Mouse (Mus musculus) heart, adult 18-20 months (tissue): ENCODE results near the gene Cilp2. TPM values are rescaled to one million over a fixed set of nuclear protein-coding genes. Genes with fewer than 3 reads are reported as not detected.
A peak's percentile ranks its signal among the peaks of the same experiment; 100 is the strongest.

Experiments
- DNase-seq, 2 experiments: peaks; one replicate each; pipeline ENCODE4 v3.0.0; 2021 to 2022; ENCODE audit warnings: mixed read lengths in 1 of 2
- long read RNA-seq, 2 experiments: library from polyadenylated mRNA; stranded (forward); transcript quantifications; one replicate each; pipeline ENCODE4 v2.0.0; 2021
- total RNA-seq, 2 experiments: library from RNA; stranded (reverse); gene quantifications; 2 replicates each; pipeline ENCODE4 v1.2.3; 2021

The Cilp2 gene
- 1 to 10 TPM; 1.2 to 1.4 TPM for total RNA-seq
- long read RNA-seq, experiment 1, full-length matches to known transcripts, result 2 of 4 reads
- long read RNA-seq, experiment 1, partial matches to known transcripts, result 0 of 4 reads
- long read RNA-seq, experiment 1, other reads (novel, unspliced or antisense), result 2 of 4 reads
- long read RNA-seq, experiment 2, full-length matches to known transcripts, result 1 of 1 reads
- long read RNA-seq, experiment 2, partial matches to known transcripts, result 0 of 1 reads
- long read RNA-seq, experiment 2, other reads (novel, unspliced or antisense), result 0 of 1 reads

DNA sequence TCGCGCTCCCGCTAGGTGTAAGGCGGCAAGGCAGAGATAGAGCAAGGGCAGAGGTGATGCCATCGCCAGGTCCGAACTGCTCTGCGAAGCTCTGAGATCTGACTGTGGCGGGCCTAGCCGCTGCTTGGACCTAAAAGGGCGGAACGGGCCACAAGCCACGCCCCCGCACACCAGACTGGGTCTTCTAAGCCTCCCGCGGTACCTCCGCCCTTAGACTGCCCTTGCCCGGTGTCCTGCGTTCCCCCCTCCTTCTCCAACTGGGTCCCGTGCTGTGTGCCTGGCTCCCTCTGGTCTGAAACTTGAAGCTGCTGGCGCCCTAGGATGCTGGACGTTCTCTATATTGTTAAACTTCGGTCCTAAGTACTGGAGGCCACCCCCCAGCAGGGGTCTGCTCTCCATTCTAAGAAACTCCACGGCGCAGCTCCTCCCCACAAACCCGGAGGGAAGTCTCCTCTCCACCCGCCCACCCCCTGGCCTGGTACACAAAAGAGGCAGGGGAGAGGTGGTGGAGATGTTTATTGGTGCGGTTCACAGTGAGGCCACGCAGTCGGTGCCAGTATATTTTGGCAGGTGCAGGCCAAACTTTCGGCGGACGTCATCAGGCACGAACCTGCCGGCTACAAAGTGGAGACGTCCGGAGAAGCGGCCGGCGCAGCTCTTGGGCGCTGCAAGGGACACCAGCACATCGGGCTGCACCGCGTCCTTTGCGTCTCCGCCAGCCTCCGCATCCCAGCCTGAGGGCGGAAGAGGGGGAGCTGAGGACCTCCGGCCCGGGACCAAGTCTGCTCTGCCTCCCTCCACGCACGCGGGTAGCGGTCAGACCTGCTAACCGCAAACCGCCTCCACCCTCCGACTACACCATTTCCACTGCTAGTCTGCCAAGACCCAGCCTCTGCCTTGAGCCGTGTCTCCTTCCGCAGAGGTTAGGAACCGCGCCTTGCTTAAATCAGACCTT lies at the start of gene Cilp2:
TSS of gene Cilp2 (minus strand) at position 399 of the 955 bp plus-strand sequence.
- peak; percentile 50 to 56 for DNase-seq

GRCm38 (mm10) chr8:69936050-69936794 lies 48.7 kb upstream of the Cilp2 start:
- peak; percentile 63 to 67 for DNase-seq

DNA sequence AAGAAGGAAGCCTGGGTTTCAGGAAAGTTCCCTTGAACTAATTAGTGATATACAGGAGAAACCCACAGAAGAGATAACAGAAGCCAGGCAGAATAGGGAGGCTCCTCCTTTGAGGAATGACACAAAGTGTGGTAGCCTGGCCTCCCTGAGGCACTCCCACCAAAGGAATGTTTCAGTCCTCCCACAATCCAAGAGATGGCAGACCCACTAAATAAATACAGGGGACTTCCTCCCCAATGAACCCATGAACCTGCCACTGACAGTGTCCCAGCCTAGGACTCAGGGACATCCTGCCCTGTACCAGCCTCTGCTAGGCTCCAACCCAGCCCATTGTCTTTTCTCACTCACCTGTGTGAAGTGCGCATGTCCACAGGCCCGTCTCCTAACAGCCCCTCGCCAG lies 47.9 kb upstream of the Cilp2 start:
- DNase-seq, result no peak

DNA sequence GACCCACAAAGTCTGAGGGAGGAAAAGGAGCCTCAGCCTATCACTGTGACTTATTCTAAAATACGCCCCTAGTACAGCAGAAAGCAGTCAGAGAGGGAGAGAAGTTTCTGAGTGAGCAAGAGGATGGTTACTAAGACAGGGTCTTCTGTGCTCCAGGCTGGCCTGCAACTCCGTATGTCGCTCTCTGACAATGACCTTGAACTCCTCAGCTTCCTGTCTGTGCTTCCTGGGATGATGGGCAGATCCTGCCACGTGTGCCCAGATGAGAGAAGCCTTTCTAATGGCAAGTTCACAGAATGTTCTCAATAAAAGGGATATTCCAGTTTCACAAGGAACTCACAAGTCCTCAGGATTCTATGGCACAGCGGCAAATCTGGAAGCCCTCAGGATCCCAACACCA lies 47.1 kb upstream of the Cilp2 start:
- DNase-seq, result no peak

GRCm38 (mm10) chr8:69933811-69934210 lies 46.3 kb upstream of the Cilp2 start:
- DNase-seq, result no peak

GRCm38 (mm10) chr8:69926901-69927300 lies 39.4 kb upstream of the Cilp2 start:
- no peak for DNase-seq

DNA sequence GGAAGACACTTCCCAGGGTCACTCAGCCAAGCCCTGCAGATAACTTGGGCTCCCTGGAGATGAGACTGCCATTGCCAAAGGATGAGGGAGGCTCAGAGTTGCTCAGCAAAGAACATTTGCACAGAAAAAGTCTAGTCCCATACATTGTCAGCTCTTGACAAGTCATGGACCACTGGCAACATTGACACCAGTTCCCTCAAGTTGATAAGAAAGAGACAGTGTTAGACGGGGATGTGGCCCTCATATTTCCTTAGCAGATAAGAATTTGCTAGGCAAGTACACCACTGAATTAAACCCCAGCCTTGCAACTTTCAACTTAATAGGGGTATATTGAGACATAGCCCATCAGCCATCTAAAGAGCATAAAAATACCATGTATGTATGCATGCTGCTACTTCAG lies 36.5 kb upstream of the Cilp2 start:
- no peak for DNase-seq

- no peak for DNase-seq
Measured at GRCm38 (mm10) chr8:69921141-69921540, 33.7 kb upstream of the Cilp2 start.

- DNase-seq, result peak; percentile 70 to 82
Measured at GRCm38 (mm10) chr8:69919876-69920662, 32.6 kb upstream of the Cilp2 start.

- peak; percentile 83 to 91 for DNase-seq
Measured at GRCm38 (mm10) chr8:69919010-69919409, 31.5 kb upstream of the Cilp2 start.

DNA sequence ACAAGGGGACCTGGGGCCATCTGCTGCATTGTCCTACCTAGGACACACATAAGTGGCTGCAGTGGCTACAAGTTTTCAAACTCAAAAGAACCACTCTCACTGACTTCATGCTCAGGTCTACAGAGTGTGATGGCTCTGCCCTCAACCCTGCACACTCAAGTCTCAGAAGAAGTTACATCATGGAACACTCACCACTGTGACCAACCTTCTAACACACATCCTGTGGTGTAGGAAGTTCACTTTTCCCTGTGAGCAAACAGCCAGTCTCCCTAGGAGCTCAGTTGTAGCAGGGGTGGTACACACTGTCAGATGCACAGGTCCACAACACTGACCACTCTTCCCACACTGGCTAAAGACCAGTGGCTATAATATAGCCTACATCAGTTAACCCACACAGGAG lies 31.0 kb upstream of the Cilp2 start:
- DNase-seq, result no peak

GRCm38 (mm10) chr8:69915748-69916147 lies 28.3 kb upstream of the Cilp2 start:
- DNase-seq, result peak; percentile 54 to 65

- DNase-seq, result no peak
Measured at GRCm38 (mm10) chr8:69914526-69914925, 27.0 kb upstream of the Cilp2 start.

DNA sequence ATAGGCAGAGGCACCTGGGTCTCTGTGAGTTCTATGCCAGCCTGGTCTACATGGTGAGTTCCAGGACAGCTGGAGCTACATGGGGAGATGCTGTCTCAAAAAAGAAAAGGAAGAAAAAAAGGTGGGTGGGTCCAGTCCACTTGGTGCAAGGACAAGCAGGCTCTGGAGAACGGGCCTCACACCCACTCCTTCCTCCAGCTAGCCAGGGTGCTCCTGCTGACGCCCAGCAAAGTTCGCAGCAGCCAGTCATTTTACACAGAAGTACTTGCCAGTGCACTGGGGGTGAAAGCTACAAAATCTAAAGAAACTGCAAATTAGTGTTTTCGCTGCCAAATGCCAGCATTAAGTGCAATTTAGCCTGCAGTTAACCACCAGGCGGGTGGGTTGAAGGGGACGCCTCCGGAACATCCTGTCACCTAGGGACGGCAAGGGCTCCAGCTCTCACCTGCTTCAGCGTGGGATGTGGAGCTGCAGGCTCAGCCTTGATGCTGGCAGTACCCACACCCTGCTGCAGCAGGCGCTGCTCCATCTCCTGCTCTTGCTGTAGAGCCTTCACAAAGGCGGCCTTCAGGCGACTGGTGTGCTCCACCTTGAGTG lies 25.1 kb upstream of the Cilp2 start:
- DNase-seq, result no peak

DNA sequence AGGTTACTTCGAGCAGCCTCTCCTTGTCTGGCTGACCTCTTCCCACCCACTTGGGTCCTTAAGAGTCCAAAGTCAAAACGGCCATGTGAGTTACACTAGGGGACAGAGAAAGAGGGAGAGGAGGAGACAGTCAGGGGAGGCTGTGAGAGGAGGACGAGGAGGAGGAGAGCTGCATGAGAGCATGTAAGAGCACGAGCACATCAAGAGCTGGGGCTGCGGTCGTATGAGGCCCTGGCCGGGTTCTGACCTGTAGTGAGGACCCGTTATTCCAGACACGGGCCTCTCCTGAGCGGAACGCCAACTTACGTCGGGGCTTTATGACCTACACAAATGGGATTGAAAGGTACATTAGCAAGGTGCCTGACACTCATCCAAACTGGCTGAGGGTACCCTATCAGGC lies 24.4 kb upstream of the Cilp2 start:
- no peak for DNase-seq

GRCm38 (mm10) chr8:69907106-69907505 lies 19.6 kb upstream of the Cilp2 start:
- DNase-seq, result no peak

DNA sequence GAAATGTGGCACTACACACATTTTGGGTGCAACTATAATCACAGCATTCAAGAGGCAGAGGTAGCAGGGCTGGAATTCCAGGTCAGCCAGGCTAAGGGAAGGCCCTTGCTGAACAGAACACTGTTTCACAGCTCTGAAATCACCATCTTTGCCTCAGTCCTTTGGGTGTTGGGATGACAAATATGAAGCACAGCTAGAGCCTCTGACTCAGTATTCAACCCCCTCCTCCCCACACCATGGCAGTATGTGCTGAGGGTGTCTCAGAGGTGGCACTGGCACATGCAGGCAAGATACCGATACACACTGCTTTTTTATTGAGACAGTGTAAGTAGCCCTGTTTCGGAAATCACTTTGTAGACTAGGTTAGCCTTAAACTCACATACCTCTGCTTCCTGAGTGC lies 18.8 kb upstream of the Cilp2 start:
- DNase-seq, result no peak

DNA sequence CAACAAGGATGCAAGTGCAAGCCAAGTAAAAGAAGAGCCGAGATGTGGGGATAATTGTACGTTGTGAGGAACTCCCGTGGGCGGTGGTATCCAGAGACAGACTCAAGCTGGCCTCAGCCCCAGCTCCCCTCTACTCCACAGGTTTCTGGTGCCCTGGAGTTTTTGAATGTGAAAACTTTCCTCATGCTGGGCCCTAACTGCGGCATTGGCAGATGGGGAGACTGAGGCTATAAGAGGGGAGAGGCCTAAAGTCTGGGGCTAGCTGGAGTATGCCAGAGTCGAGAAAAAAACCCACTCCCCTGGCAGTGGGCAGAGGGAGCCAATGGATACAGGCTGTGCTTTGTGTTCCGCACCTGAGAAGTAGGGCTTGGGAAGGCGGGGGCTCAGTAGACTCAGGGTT lies 16.6 kb upstream of the Cilp2 start:
- no peak for DNase-seq

GRCm38 (mm10) chr8:69903063-69903542 lies 15.6 kb upstream of the Cilp2 start:
- DNase-seq, result peak; percentile 97 to 99

DNA sequence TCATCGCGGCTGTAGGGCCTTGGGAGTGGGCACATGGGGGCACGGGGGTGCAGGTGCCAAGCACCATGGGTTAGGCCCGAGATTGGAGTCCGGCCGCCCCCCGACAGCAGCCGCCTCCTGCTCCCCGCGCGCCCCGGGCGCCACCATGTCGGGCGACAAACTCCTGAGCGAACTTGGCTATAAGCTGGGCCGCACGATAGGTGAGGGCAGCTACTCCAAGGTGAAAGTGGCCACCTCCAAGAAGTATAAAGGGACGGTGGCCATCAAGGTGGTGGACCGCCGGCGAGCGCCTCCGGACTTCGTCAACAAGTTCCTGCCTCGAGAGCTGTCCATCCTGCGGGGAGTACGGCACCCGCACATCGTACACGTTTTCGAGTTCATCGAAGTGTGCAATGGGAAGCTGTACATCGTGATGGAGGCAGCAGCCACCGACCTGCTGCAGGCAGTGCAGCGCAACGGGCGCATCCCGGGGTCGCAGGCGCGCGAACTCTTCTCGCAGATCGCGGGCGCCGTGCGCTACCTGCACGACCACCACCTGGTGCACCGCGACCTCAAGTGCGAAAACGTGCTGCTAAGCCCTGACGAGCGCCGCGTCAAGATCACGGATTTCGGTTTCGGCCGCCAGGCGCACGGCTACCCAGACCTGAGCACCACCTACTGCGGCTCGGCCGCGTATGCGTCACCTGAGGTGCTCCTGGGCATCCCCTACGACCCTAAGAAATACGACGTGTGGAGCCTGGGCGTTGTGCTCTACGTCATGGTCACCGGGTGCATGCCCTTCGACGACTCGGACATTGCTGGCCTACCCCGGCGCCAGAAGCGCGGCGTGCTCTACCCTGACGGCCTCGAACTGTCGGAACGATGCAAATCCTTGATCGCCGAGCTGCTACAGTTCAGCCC lies 14.9 kb upstream of the Cilp2 start, which contains the start of the genes Tssk6, Ndufa13 and Yjefn3:
TSS of gene Tssk6 (plus strand) at position 22 of the 900 bp plus-strand sequence.
TSS of gene Ndufa13 (minus strand) at position 396 of the 900 bp plus-strand sequence.
TSS of gene Yjefn3 (minus strand) at position 550 of the 900 bp plus-strand sequence.
- DNase-seq, result peak; percentile 29 to 62
